Mouse (Mus musculus) common myeloid progenitor, adult 5-6 weeks (primary cell): Measurements from ENCODE around the gene Pbdc1. TPM values are rescaled to one million over a fixed set of nuclear protein-coding genes. Genes with fewer than 3 reads are reported as not detected.
"Not testable (repeated sequence)": the region's sequence is repeated elsewhere in the genome, so short reads cannot be mapped to it uniquely, and the experiment has no call there.

Experiments
- ATAC-seq: replicated peaks from 2 replicates; pipeline ENCODE4 v1.8.0; 2016; ENCODE audit warnings: low read depth, mild to moderate bottlenecking, moderate TSS enrichment, inconsistent platforms; ENCODE audit not compliant: poor library complexity, severe bottlenecking
- total RNA-seq: library from RNA; stranded (forward); fragments of 200-1000, 187-1606 nt; gene quantifications from 2 replicates; pipeline ENCODE4 v1.2.3, GENCODE M21; 2017

Pbdc1 gene
- total RNA-seq: 58.5 and 67.1 TPM in 2 replicates

GRCm38 (mm10) chrX:105079615-105080092 lies at the start of gene Pbdc1:
Pbdc1 (plus strand) TSS chrX:105079756.
- ATAC-seq: peak; percentile 98

GRCm38 (mm10) chrX:105037666-105038065 lies 41.9 kb upstream of the Pbdc1 start:
- ATAC-seq: no peak

- ATAC-seq: peak; percentile 83
These were observed 15.3 kb upstream of the Pbdc1 start for GRCm38 (mm10) chrX:105064294-105064693.

- peak; percentile 96 for ATAC-seq
These were observed 14.8 kb upstream of the Pbdc1 start for GRCm38 (mm10) chrX:105064801-105065200.

- peak; percentile 97 for ATAC-seq
These were observed 9.7 kb upstream of the Pbdc1 start for GRCm38 (mm10) chrX:105069671-105070503.

GRCm38 (mm10) chrX:105079151-105079550 lies 405 bp upstream of the Pbdc1 start:
- ATAC-seq: peak; percentile 16

- peak; percentile 27 for ATAC-seq
These were observed 540 bp downstream of the Pbdc1 start for GRCm38 (mm10) chrX:105080096-105080495.

GRCm38 (mm10) chrX:105083013-105083412 lies 3.5 kb downstream of the Pbdc1 start:
- ATAC-seq: not testable (repeated sequence)

GRCm38 (mm10) chrX:105104175-105104574 lies 24.6 kb downstream of the Pbdc1 start:
- 0 out of 2 replicates have a peak, but pooled peaks have one; percentile 47 for ATAC-seq

GRCm38 (mm10) chrX:105114994-105115393 lies 35.4 kb downstream of the Pbdc1 start:
- no peak for ATAC-seq

- ATAC-seq: peak; percentile 75
These were observed 41.0 kb downstream of the Pbdc1 start, which contains the start of gene Magee1 for GRCm38 (mm10) chrX:105120275-105121226. Magee1 (plus strand) TSS chrX:105120378.

- peak; percentile 84 for ATAC-seq
These were observed 41.8 kb downstream of the Pbdc1 start for GRCm38 (mm10) chrX:105121227-105121865.

- ATAC-seq: no peak
These were observed 45.3 kb downstream of the Pbdc1 start for GRCm38 (mm10) chrX:105124903-105125302.

GRCm38 (mm10) chrX:105151872-105152461 lies 72.4 kb downstream of the Pbdc1 start:
- no peak for ATAC-seq

GRCm38 (mm10) chrX:105165007-105165406 lies 85.5 kb downstream of the Pbdc1 start:
- 0 out of 2 replicates have a peak, but pooled peaks have one; percentile 39 for ATAC-seq

Other genes with a start within 250 kb of the Pbdc1 start
- 0.58 and 2.5 TPM in 2 replicates for gene Magee2, start 222.5 kb upstream of the Pbdc1 start, total RNA-seq
- gene Magee1, start 40.6 kb downstream of the Pbdc1 start, total RNA-seq: 0.44 and 2.0 TPM in 2 replicates